Mouse (Mus musculus) urinary bladder, adult 2 months (tissue): Measurements from ENCODE around the gene Lkaaear1. TPM values are rescaled to one million over a fixed set of nuclear protein-coding genes. Genes with fewer than 3 reads are reported as not detected.

ENCODE experiments used
- DNase-seq: peaks from one replicate; pipeline ENCODE4 v3.0.0; 2022; ENCODE audit warnings: low spot score
- polyA plus RNA-seq: library from polyadenylated mRNA; depleted of rRNA; stranded (reverse); fragments of >200 nt; gene quantifications from 2 replicates; pipeline ENCODE4 v1.2.3, GENCODE M21; 2012

The Lkaaear1 gene
- polyA plus RNA-seq, 1 experiment: not detected

GRCm38 (mm10) chr2:181683381-181683780 lies 14.9 kb downstream of the Lkaaear1 start:
- DNase-seq: no peak

- DNase-seq: no peak
Measured at GRCm38 (mm10) chr2:181681978-181682377, 16.3 kb downstream of the Lkaaear1 start.

GRCm38 (mm10) chr2:181680716-181681117 lies 17.5 kb downstream of the Lkaaear1 start:
- DNase-seq: no peak

GRCm38 (mm10) chr2:181679951-181680715 lies 18.1 kb downstream of the Lkaaear1 start, which contains the start of gene Tcea2:
TSS of gene Tcea2 (plus strand) at chr2:181680310.
- DNase-seq: peak; percentile 65

- no peak for DNase-seq
Measured at GRCm38 (mm10) chr2:181678780-181679179, 19.5 kb downstream of the Lkaaear1 start.

GRCm38 (mm10) chr2:181677755-181678098 lies 20.5 kb downstream of the Lkaaear1 start:
- DNase-seq: no peak

GRCm38 (mm10) chr2:181677096-181677754 lies 21.0 kb downstream of the Lkaaear1 start:
- DNase-seq: no peak

GRCm38 (mm10) chr2:181676424-181676823 lies 21.8 kb downstream of the Lkaaear1 start:
- no peak for DNase-seq

GRCm38 (mm10) chr2:181675454-181675853 lies 22.8 kb downstream of the Lkaaear1 start:
- no peak for DNase-seq

GRCm38 (mm10) chr2:181674934-181675333 lies 23.3 kb downstream of the Lkaaear1 start:
- DNase-seq: no peak

GRCm38 (mm10) chr2:181673501-181673900 lies 24.7 kb downstream of the Lkaaear1 start:
- no peak for DNase-seq

- no peak for DNase-seq
Measured at GRCm38 (mm10) chr2:181671984-181672383, 26.3 kb downstream of the Lkaaear1 start.

GRCm38 (mm10) chr2:181671326-181671725 lies 26.9 kb downstream of the Lkaaear1 start, which contains the start of gene Sox18:
TSS of gene Sox18 (minus strand) at chr2:181671640.
- no peak for DNase-seq

- DNase-seq: no peak
Measured at GRCm38 (mm10) chr2:181670913-181671311, 27.3 kb downstream of the Lkaaear1 start.

GRCm38 (mm10) chr2:181670285-181670912 lies 27.8 kb downstream of the Lkaaear1 start:
- no peak for DNase-seq

- DNase-seq: no peak
Measured at GRCm38 (mm10) chr2:181663298-181663630, 35.0 kb downstream of the Lkaaear1 start.

- DNase-seq: no peak
Measured at GRCm38 (mm10) chr2:181662620-181663297, 35.5 kb downstream of the Lkaaear1 start.

GRCm38 (mm10) chr2:181659609-181660055 lies 38.6 kb downstream of the Lkaaear1 start:
- peak; percentile 56 for DNase-seq

GRCm38 (mm10) chr2:181658930-181659555 lies 39.2 kb downstream of the Lkaaear1 start:
- no peak for DNase-seq

- no peak for DNase-seq
Measured at GRCm38 (mm10) chr2:181658528-181658927, 39.7 kb downstream of the Lkaaear1 start.

- DNase-seq: no peak
Measured at GRCm38 (mm10) chr2:181657441-181657840, 40.8 kb downstream of the Lkaaear1 start.

GRCm38 (mm10) chr2:181656734-181657133 lies 41.5 kb downstream of the Lkaaear1 start, which contains the start of gene Gm29797:
TSS of gene Gm29797 (plus strand) at chr2:181657034.
- no peak for DNase-seq
